Mouse (Mus musculus): ENCODE measurements around the gene Hist1h4a.

GRCm38 (mm10) chr13:23765172-23765513, 4.1 kb upstream of the Hist1h4a start:
- TF ChIP-seq CTCF (IDR thresholded peaks at IDR 0.05; ENCODE audit: insufficient read depth, low read depth, low read length) = no peak
- no peak for TF ChIP-seq POLR2A (IDR thresholded peaks at IDR 0.05; ENCODE audit: insufficient read depth, low read depth, low read length)
